8 mouse cellular contexts compared by ENCODE assay signal in genomic region chr2:59161441-59162284, GRCm38 (mm10). TPM values are rescaled to one million over a fixed set of nuclear protein-coding genes. Genes with fewer than 3 reads are reported as not detected.
DNase-seq lines count a peak whose midpoint lies in the region; ATAC-seq and TF ChIP-seq lines count a peak whose summit lies in the region.

No protein-coding gene starts in this region.

- peak overlapping the region; percentile 85 for H3K9ac ChIP-seq in forebrain, embryonic 13.5 days
- H3K9ac ChIP-seq in liver, embryonic 15.5 days, result peak overlapping the region; percentile 64
- peak overlapping the region; percentile 80 for H3K9ac ChIP-seq in neural tube, embryonic 11.5 days (ENCODE audit: low read length)
- peak overlapping the region; percentile 83 for H3K9ac ChIP-seq in stomach, postnatal 0 days (ENCODE audit: low read length)

- TF ChIP-seq EP300 in stomach, postnatal 0 days (optimal IDR thresholded peaks at IDR 0.05), result no peak

- peaks cover 22% of the 10 kb centered on the region for H3K4me1 ChIP-seq in forebrain, embryonic 13.5 days
- peaks cover 25% of the 10 kb centered on the region for H3K4me1 ChIP-seq in liver, embryonic 15.5 days (replicated peaks)
- H3K4me1 ChIP-seq in neural tube, embryonic 11.5 days (ENCODE audit: control insufficient read depth, insufficient read depth, low read length), result peaks cover 15% of the 10 kb centered on the region; the same call in 1 of the 2 replicates
- no peaks in the 10 kb centered on the region for H3K4me1 ChIP-seq in stomach, postnatal 0 days (replicated peaks; ENCODE audit: control insufficient read depth, insufficient read depth)

- under 1% methylated on average over 63 of the region's 74 CpGs for WGBS in forebrain, embryonic 13.5 days
- 1% methylated on average over 74 of the region's 74 CpGs for WGBS in liver, embryonic 15.5 days (ENCODE audit: insufficient replicate concordance)
- WGBS in neural tube, embryonic 11.5 days, result under 1% methylated on average over 69 of the region's 74 CpGs
- WGBS in stomach, postnatal 0 days, result under 1% methylated on average over 64 of the region's 74 CpGs

- H3K27ac ChIP-seq in forebrain, embryonic 13.5 days, result peak overlapping the region; percentile 89
- H3K27ac ChIP-seq in liver, embryonic 15.5 days (replicated peaks), result peak overlapping the region; percentile 65
- peak overlapping the region; percentile 54 for H3K27ac ChIP-seq in neural tube, embryonic 11.5 days (ENCODE audit: low read depth, low read length)
- peak overlapping the region; percentile 91 for H3K27ac ChIP-seq in stomach, postnatal 0 days (replicated peaks)

- no peaks in the 10 kb centered on the region for H3K36me3 ChIP-seq in forebrain, embryonic 13.5 days (ENCODE audit: poor library complexity, severe bottlenecking)
- H3K36me3 ChIP-seq in liver, embryonic 15.5 days (replicated peaks), result no peaks in the 10 kb centered on the region
- H3K36me3 ChIP-seq in neural tube, embryonic 11.5 days (ENCODE audit: control insufficient read depth, insufficient read depth, low read length), result no peaks in the 10 kb centered on the region
- no peaks in the 10 kb centered on the region for H3K36me3 ChIP-seq in stomach, postnatal 0 days (ENCODE audit: control insufficient read depth, insufficient read depth, low read length)

- H3K4me2 ChIP-seq in forebrain, embryonic 13.5 days, result peak overlapping the region; percentile 83
- peak overlapping the region; percentile 87 for H3K4me2 ChIP-seq in liver, embryonic 15.5 days
- H3K4me2 ChIP-seq in neural tube, embryonic 11.5 days (ENCODE audit: low read depth), result peak overlapping the region; percentile 47
- peak overlapping the region; percentile 82 for H3K4me2 ChIP-seq in stomach, postnatal 0 days (replicated peaks; ENCODE audit: low read depth)

- no peaks in the 10 kb centered on the region for H3K9me3 ChIP-seq in forebrain, embryonic 13.5 days (replicated peaks)
- H3K9me3 ChIP-seq in liver, embryonic 15.5 days (replicated peaks), result no peaks in the 10 kb centered on the region
- H3K9me3 ChIP-seq in neural tube, embryonic 11.5 days (ENCODE audit: control insufficient read depth, low read length), result no peaks in the 10 kb centered on the region
- H3K9me3 ChIP-seq in stomach, postnatal 0 days (ENCODE audit: control insufficient read depth, low read length), result no peaks in the 10 kb centered on the region

- H3K27me3 ChIP-seq in forebrain, embryonic 13.5 days, result no peaks in the 10 kb centered on the region
- H3K27me3 ChIP-seq in liver, embryonic 15.5 days, result peaks cover 26% of the 10 kb centered on the region
- no peaks in the 10 kb centered on the region for H3K27me3 ChIP-seq in neural tube, embryonic 11.5 days (ENCODE audit: control insufficient read depth, insufficient read depth, low read length)
- H3K27me3 ChIP-seq in stomach, postnatal 0 days (ENCODE audit: control insufficient read depth, insufficient read depth, low read length), result no peaks in the 10 kb centered on the region

- intact Hi-C loops in heart, postnatal 10 days (cut with DNase I), result loop anchor here (2.0 to 5.0 kb wide), 6 partner anchors 29 to 276 kb away; no protein-coding TSS in a partner anchor

- peak; percentile 65 for TF ChIP-seq CTCF in stomach, postnatal 0 days (IDR thresholded peaks at IDR 0.05; ENCODE audit: low read depth)

- DNase-seq in c-Kit-positive CD71-positive TER-119-negative erythroid progenitor cells, embryonic 14.5 days (ENCODE audit: low read depth), result peak; percentile 41
- peak; percentile 84 to 85 for DNase-seq in heart, postnatal 10 days
- DNase-seq in kidney, postnatal 4 days, result peak; percentile 80 to 89
- DNase-seq in neural tube, embryonic 11.5 days (ENCODE audit: low spot score), result peak; percentile 81
- DNase-seq in stomach, postnatal 0 days (ENCODE audit: low spot score), result peak; percentile 77

- H3K4me3 ChIP-seq in forebrain, embryonic 13.5 days, result peak overlapping the region; percentile 91
- H3K4me3 ChIP-seq in liver, embryonic 15.5 days (replicated peaks), result peak overlapping the region; percentile 71
- peak overlapping the region; percentile 86 for H3K4me3 ChIP-seq in neural tube, embryonic 11.5 days (ENCODE audit: low read depth, low read length)
- peak overlapping the region; percentile 96 for H3K4me3 ChIP-seq in stomach, postnatal 0 days (ENCODE audit: low read depth, low read length)

- ATAC-seq in CD4-positive, CD25-positive, alpha-beta regulatory T cell, adult 4 months, result peak; percentile 35
- ATAC-seq in forebrain, embryonic 13.5 days, result peak; percentile 72
- ATAC-seq in liver, embryonic 15.5 days (ENCODE audit: insufficient read depth), result peak; percentile 33
- peak; percentile 71 for ATAC-seq in neural tube, embryonic 11.5 days (ENCODE audit: insufficient read depth, low FRiP score, low TSS enrichment)
- ATAC-seq in stomach, postnatal 0 days (ENCODE audit: low FRiP score, low TSS enrichment), result peak; percentile 64

RNA-seq across cellular contexts. Expression of gene Pkp4, which starts 1.0 kb away (rescaled TPM):
- polyA plus RNA-seq in CD4-positive, CD25-positive, alpha-beta regulatory T cell, adult 4 months (2017; shearing (Covaris generic)), result 10 to 100 TPM; 14.7 to 17.2 TPM
- 19.7 and 22.3 TPM in 2 replicates for polyA plus RNA-seq in forebrain, embryonic 13.5 days (2015; fragmentation: Nextera tagmentation; extraction: Ambion mirVana)
- total RNA-seq in heart, postnatal 10 days (2021), result 100 to 1,000 TPM; 191 to 198 TPM
- polyA plus RNA-seq in liver, embryonic 15.5 days (2015; fragmentation: Nextera tagmentation; extraction: Ambion mirVana), result 4.4 and 5.6 TPM in 2 replicates
- polyA plus RNA-seq in neural tube, embryonic 11.5 days (2014; fragmentation: Nextera tagmentation; extraction: Ambion mirVana), result 12.9 and 16.2 TPM in 2 replicates
- polyA plus RNA-seq in stomach, postnatal 0 days (2015; fragmentation: Nextera tagmentation; extraction: Ambion mirVana), result 16.8 and 16.9 TPM in 2 replicates

RNA-seq across cellular contexts. Expression of gene Ccdc148, which starts 1.2 kb away (rescaled TPM):
- 1 to 10 TPM; 1.0 to 1.1 TPM for polyA plus RNA-seq in CD4-positive, CD25-positive, alpha-beta regulatory T cell, adult 4 months (2017; shearing (Covaris generic))
- polyA plus RNA-seq in forebrain, embryonic 13.5 days (2015; fragmentation: Nextera tagmentation; extraction: Ambion mirVana), result 3.0 and 3.2 TPM in 2 replicates
- total RNA-seq in heart, postnatal 10 days (2021), result 1 to 10 TPM; 2.3 to 2.6 TPM
- polyA plus RNA-seq in liver, embryonic 15.5 days (2015; fragmentation: Nextera tagmentation; extraction: Ambion mirVana), result 0.38 and 0.47 TPM in 2 replicates
- 0.38 and 0.43 TPM in 2 replicates for polyA plus RNA-seq in neural tube, embryonic 11.5 days (2014; fragmentation: Nextera tagmentation; extraction: Ambion mirVana)
- polyA plus RNA-seq in stomach, postnatal 0 days (2015; fragmentation: Nextera tagmentation; extraction: Ambion mirVana), result 0.24 and 0.47 TPM in 2 replicates

Comparison
In these comparisons a context has a peak if more than half of its experiments do, and no peak if none do; other contexts are left out.
1. Peak in every context shown above with its lines: DNase-seq, ATAC-seq, H3K4me3 ChIP-seq and H3K27ac ChIP-seq.